Mouse (Mus musculus): ENCODE results near the gene Dscam. TPM values are rescaled to one million over a fixed set of nuclear protein-coding genes. Genes with fewer than 3 reads are reported as not detected.

The Dscam gene
- polyA plus RNA-seq, 1 experiment, result not detected

GRCm38 (mm10) chr16:97075137-97075902, 95.2 kb downstream of the Dscam start:
- Histone ChIP-seq H3K4me1 (ENCODE audit: control insufficient read depth, insufficient read depth, insufficient read length, low read length) (no peaks in the 10 kb centered on the region), H3K4me3 (ENCODE audit: insufficient read depth, low read depth, low read length) (no peak overlapping the region), H3K27ac (replicated peaks; ENCODE audit: low read depth, low read length) (no peak overlapping the region)

- Histone ChIP-seq H3K4me1 (ENCODE audit: control insufficient read depth, insufficient read depth, insufficient read length, low read length) (no peaks in the 10 kb centered on the region), H3K4me3 (ENCODE audit: insufficient read depth, low read depth, low read length) (no peak overlapping the region), H3K27ac (replicated peaks; ENCODE audit: low read depth, low read length) (no peak overlapping the region)
Observed at GRCm38 (mm10) chr16:97073847-97074246, 96.7 kb downstream of the Dscam start.

- H3K4me3 ChIP-seq (ENCODE audit: insufficient read depth, low read depth, low read length), result no peak overlapping the region
- H3K27ac ChIP-seq (replicated peaks; ENCODE audit: low read depth, low read length), result no peak overlapping the region
- H3K4me1 ChIP-seq (ENCODE audit: control insufficient read depth, insufficient read depth, insufficient read length, low read length), result no peaks in the 10 kb centered on the region
Observed at GRCm38 (mm10) chr16:97072624-97073023, 97.9 kb downstream of the Dscam start.

- no peak overlapping the region for H3K27ac ChIP-seq (replicated peaks; ENCODE audit: low read depth, low read length)
- H3K4me1 ChIP-seq (ENCODE audit: control insufficient read depth, insufficient read depth, insufficient read length, low read length), result no peaks in the 10 kb centered on the region
- no peak overlapping the region for H3K4me3 ChIP-seq (ENCODE audit: insufficient read depth, low read depth, low read length)
Observed at GRCm38 (mm10) chr16:97066856-97067255, 103.7 kb downstream of the Dscam start.

- Histone ChIP-seq H3K4me1 (ENCODE audit: control insufficient read depth, insufficient read depth, insufficient read length, low read length) (no peaks in the 10 kb centered on the region), H3K27ac (replicated peaks; ENCODE audit: low read depth, low read length) (no peak overlapping the region), H3K4me3 (ENCODE audit: insufficient read depth, low read depth, low read length) (no peak overlapping the region)
Observed at GRCm38 (mm10) chr16:97062207-97062606, 108.3 kb downstream of the Dscam start.

- Histone ChIP-seq H3K27ac (replicated peaks; ENCODE audit: low read depth, low read length) (no peak overlapping the region), H3K4me1 (ENCODE audit: control insufficient read depth, insufficient read depth, insufficient read length, low read length) (no peaks in the 10 kb centered on the region), H3K4me3 (ENCODE audit: insufficient read depth, low read depth, low read length) (no peak overlapping the region)
Observed at GRCm38 (mm10) chr16:97061390-97061789, 109.2 kb downstream of the Dscam start.

GRCm38 (mm10) chr16:97060736-97061135, 109.8 kb downstream of the Dscam start:
- Histone ChIP-seq H3K27ac (replicated peaks; ENCODE audit: low read depth, low read length) (no peak overlapping the region), H3K4me1 (ENCODE audit: control insufficient read depth, insufficient read depth, insufficient read length, low read length) (no peaks in the 10 kb centered on the region), H3K4me3 (ENCODE audit: insufficient read depth, low read depth, low read length) (no peak overlapping the region)

- Histone ChIP-seq H3K4me3 (ENCODE audit: insufficient read depth, low read depth, low read length) (no peak overlapping the region), H3K27ac (replicated peaks; ENCODE audit: low read depth, low read length) (no peak overlapping the region), H3K4me1 (ENCODE audit: control insufficient read depth, insufficient read depth, insufficient read length, low read length) (no peaks in the 10 kb centered on the region)
Observed at GRCm38 (mm10) chr16:97060276-97060675, 110.3 kb downstream of the Dscam start.

GRCm38 (mm10) chr16:97035271-97035670, 135.3 kb downstream of the Dscam start:
- H3K4me1 ChIP-seq (ENCODE audit: control insufficient read depth, insufficient read depth, insufficient read length, low read length), result no peaks in the 10 kb centered on the region
- H3K27ac ChIP-seq (replicated peaks; ENCODE audit: low read depth, low read length), result no peak overlapping the region
- H3K4me3 ChIP-seq (ENCODE audit: insufficient read depth, low read depth, low read length), result no peak overlapping the region

- no peak overlapping the region for H3K27ac ChIP-seq (replicated peaks; ENCODE audit: low read depth, low read length)
- H3K4me1 ChIP-seq (ENCODE audit: control insufficient read depth, insufficient read depth, insufficient read length, low read length), result no peaks in the 10 kb centered on the region
- no peak overlapping the region for H3K4me3 ChIP-seq (ENCODE audit: insufficient read depth, low read depth, low read length)
Observed at GRCm38 (mm10) chr16:97033540-97034058, 137.0 kb downstream of the Dscam start.

GRCm38 (mm10) chr16:97027701-97028100, 142.9 kb downstream of the Dscam start:
- Histone ChIP-seq H3K27ac (replicated peaks; ENCODE audit: low read depth, low read length) (no peak overlapping the region), H3K4me3 (ENCODE audit: insufficient read depth, low read depth, low read length) (no peak overlapping the region), H3K4me1 (ENCODE audit: control insufficient read depth, insufficient read depth, insufficient read length, low read length) (no peaks in the 10 kb centered on the region)

- Histone ChIP-seq H3K4me1 (ENCODE audit: control insufficient read depth, insufficient read depth, insufficient read length, low read length) (no peaks in the 10 kb centered on the region), H3K4me3 (ENCODE audit: insufficient read depth, low read depth, low read length) (no peak overlapping the region), H3K27ac (replicated peaks; ENCODE audit: low read depth, low read length) (no peak overlapping the region)
Observed at GRCm38 (mm10) chr16:97026803-97027202, 143.7 kb downstream of the Dscam start.

- H3K4me3 ChIP-seq (ENCODE audit: insufficient read depth, low read depth, low read length), result no peak overlapping the region
- no peak overlapping the region for H3K27ac ChIP-seq (replicated peaks; ENCODE audit: low read depth, low read length)
- H3K4me1 ChIP-seq (ENCODE audit: control insufficient read depth, insufficient read depth, insufficient read length, low read length), result no peaks in the 10 kb centered on the region
Observed at GRCm38 (mm10) chr16:97024406-97024805, 146.1 kb downstream of the Dscam start.

GRCm38 (mm10) chr16:97021496-97021895, 149.1 kb downstream of the Dscam start:
- no peaks in the 10 kb centered on the region for H3K4me1 ChIP-seq (ENCODE audit: control insufficient read depth, insufficient read depth, insufficient read length, low read length)
- H3K4me3 ChIP-seq (ENCODE audit: insufficient read depth, low read depth, low read length), result no peak overlapping the region
- no peak overlapping the region for H3K27ac ChIP-seq (replicated peaks; ENCODE audit: low read depth, low read length)

- no peaks in the 10 kb centered on the region for H3K4me1 ChIP-seq (ENCODE audit: control insufficient read depth, insufficient read depth, insufficient read length, low read length)
- no peak overlapping the region for H3K4me3 ChIP-seq (ENCODE audit: insufficient read depth, low read depth, low read length)
- no peak overlapping the region for H3K27ac ChIP-seq (replicated peaks; ENCODE audit: low read depth, low read length)
Observed at GRCm38 (mm10) chr16:97018304-97018703, 152.2 kb downstream of the Dscam start.

GRCm38 (mm10) chr16:97017171-97017738, 153.3 kb downstream of the Dscam start:
- no peak overlapping the region for H3K4me3 ChIP-seq (ENCODE audit: insufficient read depth, low read depth, low read length)
- H3K4me1 ChIP-seq (ENCODE audit: control insufficient read depth, insufficient read depth, insufficient read length, low read length), result no peaks in the 10 kb centered on the region
- no peak overlapping the region for H3K27ac ChIP-seq (replicated peaks; ENCODE audit: low read depth, low read length)
